Mouse (Mus musculus): Measurements from ENCODE around the gene Pik3c2a.

DNA sequence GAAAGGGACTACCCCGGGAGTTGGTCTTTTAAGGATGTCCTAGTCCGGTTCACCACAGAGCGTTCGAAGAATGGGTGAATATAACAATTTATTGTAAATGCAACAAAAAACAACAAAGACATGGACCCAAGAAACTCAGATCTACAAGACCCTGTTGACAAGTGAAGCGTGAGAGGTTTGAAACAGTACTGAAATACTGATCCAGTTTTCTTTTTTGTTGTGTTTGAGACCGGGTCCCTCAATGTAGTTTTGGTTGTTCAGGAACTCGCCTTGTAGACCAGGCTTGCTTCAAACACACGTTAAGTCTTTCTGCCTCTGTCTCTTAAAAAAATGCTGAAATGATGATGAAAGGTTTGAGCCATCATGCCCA is 108.6 kb downstream of the Pik3c2a start:
- TF ChIP-seq MYC (IDR thresholded peaks at IDR 0.05; ENCODE audit: low read depth, low read length) (no peak), MEF2A (IDR thresholded peaks at IDR 0.05; ENCODE audit: borderline replicate concordance, low read depth, low read length) (no peak), ZMIZ1 (IDR thresholded peaks at IDR 0.05; ENCODE audit: low read depth, low read length) (no peak), ZC3H11A (IDR thresholded peaks at IDR 0.05; ENCODE audit: low read depth, low read length) (no peak), POLR2A (IDR thresholded peaks at IDR 0.05; ENCODE audit: low read depth, low read length) (no peak), KAT2A (IDR thresholded peaks at IDR 0.05; ENCODE audit: insufficient replicate concordance, low read length) (no peak), ZNF384 (IDR thresholded peaks at IDR 0.05; ENCODE audit: low read depth, low read length) (no peak), CTCF (conservative IDR thresholded peaks at IDR 0.05 in 1 of 2, IDR thresholded peaks at IDR 0.05 in 1 of 2; ENCODE audit: low read depth in 2 of 2, low read length in 2 of 2) (no peak), JUND (conservative IDR thresholded peaks at IDR 0.05; ENCODE audit: low read depth, low read length) (no peak)

Data from CH12.LX (cell line).